Mouse (Mus musculus) MN1 (cell line): Measurements from ENCODE around the gene Cacna1c.

ENCODE experiments used
- DNase-seq: peaks from one replicate; pipeline ENCODE4 v3.0.0-alpha.2; 2016; ENCODE audit warnings: low spot score

Cacna1c gene

DNA sequence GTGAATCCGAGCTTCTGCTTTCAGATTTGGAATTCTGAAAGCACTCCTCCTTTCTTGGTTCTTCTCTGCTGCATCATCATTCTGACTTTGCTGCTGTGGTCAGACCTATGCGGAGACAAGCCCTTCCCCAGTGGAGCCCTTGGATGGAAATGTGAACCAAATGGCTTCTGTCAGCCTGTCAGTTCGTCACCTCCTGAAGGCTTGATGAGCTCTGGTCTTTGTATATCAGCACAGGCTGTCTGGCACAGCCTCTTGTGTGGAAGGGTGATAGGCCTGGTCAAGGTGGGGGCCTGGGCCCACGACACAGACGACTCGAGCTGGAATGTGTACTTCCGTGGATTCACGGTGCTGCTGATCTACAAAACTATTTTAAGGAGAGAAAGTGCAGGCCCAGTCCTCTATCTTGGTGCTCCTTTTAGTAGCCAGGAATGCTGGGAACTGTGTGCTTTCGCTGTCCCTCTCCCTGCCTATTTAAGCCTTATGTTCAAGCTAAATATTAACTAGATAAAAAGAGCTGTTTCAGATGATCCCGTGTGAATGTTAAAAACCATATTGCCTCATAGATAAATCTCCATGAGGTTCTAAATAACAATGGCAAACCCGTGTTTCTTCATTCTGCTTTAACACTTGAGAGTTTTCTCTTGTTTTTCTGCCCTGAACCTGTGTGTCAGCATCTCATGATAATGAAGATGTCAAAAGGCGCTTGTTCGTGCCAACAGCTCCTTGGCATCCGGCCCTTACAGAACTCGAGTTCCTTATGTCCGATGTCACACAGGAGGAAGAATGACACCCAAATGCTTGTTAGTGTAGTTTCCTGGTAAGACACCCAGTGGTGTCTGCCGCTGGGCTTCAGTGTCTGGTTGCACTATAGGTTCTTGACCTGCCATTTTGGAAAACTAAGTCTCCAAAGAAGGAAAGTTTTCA lies at the start of gene Cacna1c:
Gene Cacna1c (minus strand): TSS at position 37 of the 924 bp plus-strand sequence.
- DNase-seq, result peak; percentile 17

DNA sequence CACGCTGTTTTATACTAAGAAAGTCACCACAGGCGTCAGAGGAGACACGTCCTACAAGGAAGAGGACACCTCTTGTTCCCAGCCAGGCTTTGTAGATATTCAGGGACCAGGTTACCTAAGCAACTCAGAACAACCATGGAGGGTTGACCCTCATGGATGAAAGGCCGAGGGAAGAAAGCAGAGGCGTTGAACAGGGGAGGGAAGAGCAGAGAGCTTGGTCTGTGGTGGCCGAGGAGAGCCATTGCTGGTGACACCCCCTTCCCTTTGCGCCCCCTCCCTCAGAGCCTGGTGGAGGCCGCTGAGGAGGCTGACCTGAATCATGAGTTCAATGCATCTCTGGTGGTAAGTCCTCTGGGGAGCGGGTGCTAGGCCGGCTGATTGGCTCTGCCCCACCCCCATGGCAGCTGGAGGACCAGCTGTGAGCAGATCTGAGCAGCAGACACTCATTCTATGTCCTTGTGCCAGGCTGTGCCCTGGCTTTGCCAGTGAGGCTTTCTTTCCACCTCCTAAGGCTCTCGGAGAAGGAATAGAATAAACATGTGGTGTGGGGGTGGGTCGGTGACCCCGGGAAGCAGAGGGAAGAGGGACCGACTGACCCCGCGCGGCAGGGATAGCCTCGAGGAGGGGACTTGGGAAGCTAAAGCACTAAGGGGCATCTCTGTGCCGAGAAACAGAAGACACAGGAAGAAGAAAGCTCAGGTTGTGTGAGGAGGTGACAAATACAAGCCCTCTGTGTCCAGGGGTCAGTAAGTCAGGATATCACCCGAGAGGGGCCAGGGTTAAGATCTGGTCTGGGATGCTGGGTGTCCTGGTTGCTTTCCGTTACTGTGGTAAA lies 44.9 kb upstream of the Cacna1c start:
- DNase-seq, result peak; percentile 29

DNA sequence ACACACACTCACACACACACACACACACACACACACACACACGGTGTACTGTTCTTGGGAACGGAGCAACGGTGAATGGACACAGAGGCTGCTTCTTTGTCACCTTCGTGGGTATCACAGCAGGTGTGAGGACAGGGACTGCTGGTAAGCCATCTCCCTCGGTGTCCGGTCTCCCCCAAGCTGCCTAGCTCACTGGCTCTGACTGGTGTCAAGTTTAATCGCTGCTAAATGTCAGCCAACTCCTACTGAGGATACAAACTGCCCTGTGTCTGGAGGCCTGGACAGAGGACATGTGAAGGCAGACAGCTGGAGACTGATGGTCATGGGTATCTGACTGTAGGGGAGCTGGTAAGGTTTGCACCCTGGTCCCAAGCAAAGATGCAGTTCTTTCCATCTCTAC lies 44.0 kb upstream of the Cacna1c start:
- no peak for DNase-seq

DNA sequence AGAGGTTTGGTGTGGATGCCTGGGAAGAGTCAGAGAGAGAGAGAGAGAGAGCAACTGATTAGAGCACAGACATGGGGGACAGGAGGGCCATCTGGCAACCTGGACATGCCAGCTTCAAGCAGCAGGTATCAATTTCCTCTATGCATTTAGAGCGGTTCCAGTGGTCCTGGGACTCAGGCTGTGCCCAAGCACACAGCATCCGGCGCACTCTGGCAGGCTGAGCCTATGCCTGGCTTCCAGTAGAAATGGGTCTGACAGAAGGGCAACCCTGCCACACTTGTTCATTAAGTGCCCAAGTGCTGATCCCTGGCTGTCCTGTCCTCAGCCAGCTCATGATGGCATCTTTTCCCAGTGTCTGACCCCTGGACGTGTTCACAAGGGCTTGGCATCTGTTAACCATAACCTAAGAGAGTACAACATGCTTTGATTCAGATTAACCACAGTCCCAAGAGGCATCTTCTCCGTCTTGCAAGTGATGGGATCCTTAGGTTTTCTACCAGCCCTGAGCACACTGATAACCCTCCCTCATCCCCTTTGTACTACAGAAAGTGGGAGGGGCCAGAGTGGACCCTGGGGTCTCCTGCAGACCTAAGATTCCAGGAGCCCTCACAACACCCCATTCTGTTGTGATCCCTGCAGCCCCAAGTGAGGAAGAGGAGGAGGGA lies 43.3 kb upstream of the Cacna1c start:
- no peak for DNase-seq

DNA sequence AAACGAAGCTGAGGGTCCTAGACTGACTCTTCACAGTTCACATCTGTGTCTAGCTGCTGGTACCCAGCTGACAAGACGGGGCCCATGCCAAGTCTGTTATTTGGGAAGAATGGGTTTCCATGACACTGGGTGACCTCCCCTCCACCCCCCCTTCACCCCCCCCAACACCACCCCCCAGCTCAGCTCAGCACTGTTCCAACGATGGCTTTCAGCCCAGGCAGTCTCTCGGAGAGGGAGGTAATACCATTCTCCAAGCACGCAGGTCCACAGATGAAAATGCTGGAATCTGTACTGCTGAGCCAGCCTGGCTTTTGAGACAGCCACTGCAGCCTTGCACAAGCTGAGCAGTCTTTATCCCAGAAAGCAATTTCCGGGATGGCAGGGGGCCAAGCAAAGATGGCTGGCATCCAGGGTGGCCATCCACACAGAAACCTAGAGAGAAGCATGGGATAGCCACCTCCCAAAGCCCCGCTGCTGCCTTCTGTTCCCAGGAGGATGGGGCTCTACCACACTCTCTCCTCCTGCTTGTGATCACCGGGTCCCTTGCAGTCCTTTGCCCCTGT lies 41.3 kb upstream of the Cacna1c start:
- peak; percentile 79 for DNase-seq

DNA sequence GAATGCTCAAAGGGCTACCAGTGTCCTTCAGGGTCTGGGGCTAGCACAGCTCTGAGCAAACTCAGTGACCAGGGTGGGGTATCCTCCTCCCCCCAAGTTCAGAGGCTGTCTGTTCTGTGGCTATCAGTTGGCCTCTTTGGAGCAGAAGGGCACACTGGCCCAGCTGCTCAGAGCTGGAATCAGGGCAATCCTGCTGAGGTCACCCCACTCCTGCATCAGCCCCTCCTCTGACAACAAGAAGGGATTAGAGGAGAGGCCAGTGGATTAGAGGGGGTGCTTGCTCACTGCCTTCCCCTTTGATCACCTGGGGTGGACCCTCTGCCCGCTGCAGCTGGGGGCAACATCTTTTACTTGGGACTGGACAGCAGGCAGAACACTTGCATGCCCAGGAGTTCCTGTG lies 40.0 kb upstream of the Cacna1c start, which contains the start of gene Cacna2d4:
Gene Cacna2d4 (plus strand): TSS at position 286 of the 400 bp plus-strand sequence.
- DNase-seq, result no peak

DNA sequence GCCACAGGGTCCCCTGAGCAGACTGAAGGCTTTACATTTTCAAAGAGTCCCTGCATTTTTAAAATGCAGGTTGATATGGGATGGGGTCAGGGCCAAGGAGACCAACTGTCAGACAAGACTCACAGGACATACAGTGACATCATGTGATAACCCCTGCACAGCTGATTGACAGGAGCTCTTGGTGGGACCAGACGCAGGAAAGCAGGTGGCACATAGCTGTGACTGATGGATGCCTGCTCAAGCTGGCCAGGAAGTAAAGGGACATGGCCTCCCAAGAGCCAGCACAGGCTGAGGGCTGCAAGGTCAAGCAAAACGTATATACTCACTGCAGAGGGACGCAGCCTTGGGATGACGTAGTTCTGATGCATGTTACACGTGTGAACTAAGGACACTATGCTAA lies 39.2 kb upstream of the Cacna1c start:
- no peak for DNase-seq

DNA sequence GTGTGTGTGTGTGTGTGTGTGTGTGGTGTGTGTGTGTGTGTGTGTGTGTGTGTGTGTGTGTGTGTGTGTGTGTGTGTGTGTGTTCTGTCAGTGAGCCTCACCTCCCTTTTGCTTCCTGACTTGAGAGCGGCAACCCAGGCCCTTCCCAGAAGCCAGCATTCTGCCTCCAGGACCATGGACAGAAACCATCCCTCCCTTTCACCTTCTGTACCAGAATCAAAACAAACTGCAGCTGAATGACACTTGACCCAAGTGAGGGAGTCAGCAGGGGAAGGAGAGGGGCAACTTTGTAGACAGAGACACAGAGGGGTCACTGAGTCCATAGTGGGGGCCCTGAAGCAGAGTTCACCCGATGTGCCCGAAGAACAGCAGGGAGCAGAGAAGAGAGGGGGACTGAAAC lies 36.8 kb upstream of the Cacna1c start:
- no peak for DNase-seq

DNA sequence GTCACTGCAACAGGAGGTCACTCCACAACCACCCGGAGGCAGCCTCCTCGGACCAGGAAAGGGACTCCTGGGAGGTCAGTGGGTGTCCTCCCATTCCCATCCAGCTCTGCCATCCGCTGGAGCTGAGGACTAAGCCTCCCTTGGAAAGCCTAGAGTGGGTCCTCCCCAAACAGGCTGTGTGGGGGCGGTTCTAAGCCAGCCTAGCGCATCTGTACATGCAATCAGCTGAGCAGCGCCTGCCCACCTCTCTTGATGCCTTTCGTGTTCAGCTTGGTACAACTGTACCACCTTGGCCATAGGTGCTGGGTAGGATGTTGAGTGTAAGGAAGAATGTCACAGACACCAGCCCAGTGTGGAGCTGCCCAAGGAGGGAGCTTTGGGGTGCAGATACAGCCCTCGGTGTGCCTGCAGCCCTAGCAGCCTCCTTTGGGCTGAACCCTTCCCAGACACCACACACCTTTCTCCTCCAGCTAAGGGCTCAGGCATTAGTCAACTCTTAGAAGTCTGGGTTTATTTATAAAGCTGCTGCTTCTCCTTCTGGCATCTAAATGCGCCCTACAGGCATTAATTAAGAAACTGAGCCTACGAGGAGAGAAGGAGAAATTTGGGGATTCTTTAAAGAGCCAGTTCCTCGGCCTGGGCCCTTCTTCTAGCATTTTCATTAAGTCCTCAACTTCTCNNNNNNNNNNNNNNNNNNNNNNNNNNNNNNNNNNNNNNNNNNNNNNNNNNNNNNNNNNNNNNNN lies 32.8 kb upstream of the Cacna1c start:
- no peak for DNase-seq

DNA sequence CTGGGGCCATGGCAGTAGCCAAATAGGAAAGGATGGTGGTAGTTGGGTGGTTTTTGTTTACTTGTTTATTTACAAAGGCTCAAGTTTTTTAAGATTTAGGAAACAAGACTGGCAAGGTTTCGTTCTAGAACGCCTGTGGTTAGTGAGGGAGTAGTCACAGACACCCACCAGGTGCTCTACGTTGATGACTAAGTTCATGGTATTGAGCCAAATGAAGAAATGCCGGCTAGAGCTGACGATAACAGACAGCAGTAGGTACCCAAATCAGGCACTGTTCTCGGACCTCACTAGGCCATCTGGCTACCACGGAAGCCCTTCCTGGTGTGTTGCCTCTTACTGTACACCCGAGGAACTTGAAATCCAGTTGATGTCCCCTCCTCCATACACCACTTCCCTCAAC lies 30.8 kb upstream of the Cacna1c start:
- no peak for DNase-seq

DNA sequence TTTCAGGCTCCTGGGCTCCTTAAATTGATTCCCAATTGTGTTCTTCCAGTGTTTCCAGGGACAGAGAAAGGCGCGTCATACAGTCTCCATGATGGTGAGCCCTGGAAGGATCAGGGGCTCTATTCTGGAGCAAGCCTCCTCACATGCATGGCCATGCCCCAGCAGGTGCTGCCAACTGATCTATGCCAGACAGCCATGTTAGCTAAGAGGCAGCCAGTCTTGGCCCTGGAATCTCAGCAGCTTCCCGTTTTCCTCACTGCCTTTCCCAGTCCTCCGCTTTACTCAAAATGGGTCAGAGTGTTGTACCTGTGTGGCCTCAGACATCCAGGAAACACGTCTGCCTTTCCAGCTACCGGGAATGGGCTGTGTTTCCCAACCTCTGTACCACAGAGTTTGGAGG lies 29.5 kb upstream of the Cacna1c start:
- no peak for DNase-seq

DNA sequence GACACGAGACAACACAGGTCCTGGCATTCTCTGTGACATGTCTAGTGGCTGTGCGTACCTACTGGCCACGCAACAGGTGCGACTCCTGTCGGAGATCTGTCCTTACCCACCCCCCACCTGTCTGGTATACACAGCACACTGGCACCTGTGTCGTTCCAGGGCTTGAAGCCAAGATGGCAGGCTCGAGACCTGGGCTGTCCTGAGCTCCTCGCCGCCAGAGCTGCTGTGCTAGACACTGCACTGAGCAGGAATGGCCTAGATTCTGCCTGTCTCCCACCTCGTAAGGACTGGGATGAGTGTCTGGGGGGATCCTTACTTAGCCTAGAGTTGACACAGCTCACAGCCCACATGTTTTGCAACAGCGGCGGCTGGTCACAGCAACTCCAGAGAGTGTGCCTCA lies 29.0 kb upstream of the Cacna1c start:
- no peak for DNase-seq

DNA sequence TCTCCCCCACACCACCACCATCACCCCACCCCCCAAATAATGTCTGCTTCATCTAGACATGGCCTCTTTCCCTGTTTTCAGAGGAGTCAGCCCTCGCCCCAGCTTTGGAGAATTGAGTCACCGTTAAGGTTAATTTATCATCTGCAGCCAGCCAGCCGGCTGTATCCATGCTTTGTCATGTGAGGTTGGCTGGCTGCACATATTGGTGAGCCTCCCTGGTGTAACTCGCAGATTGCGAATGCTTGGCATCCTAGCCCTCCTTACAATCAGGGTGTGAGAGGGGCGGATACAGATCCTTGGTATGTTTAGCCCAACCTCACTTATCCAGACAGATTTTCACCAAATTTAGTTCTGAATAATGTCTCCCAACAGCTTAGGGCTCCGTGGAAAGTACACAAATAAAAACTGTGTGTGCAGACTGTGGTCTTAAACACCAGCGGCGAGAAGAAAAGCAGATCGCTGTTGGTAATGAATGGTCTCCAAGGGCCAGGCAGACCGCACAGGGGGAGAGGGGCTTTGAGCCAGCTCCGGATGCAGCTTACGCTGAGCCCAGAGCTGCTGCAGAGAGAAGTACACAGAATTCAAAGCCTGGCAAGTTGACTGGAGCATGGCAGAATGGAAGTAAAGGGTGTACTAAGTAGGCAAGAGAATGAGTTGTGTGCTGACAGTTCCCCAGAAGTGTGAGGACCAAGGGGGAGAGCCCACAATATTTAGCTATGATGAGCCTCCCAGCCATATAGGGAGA lies 28.4 kb upstream of the Cacna1c start:
- no peak for DNase-seq

DNA sequence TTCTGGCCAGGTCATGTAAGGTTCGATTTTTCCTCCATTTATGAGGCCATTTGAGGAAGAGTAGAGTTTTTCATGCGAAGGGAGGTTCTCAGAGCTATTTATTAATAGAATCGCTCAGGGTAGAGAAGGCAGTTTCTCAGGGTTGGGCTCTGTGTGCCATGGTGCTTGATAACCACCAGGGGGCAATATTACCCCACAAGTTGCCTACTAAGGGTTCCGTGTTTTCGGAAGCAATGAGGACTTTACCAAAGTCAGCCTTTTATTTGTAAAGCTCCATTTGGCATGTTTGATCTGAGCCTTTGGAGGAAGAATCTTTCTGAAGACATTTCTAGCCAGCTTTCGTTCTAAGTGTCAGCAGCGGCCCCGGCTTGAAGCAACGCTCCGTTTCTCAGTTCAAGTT lies 24.1 kb upstream of the Cacna1c start:
- peak; percentile 63 for DNase-seq

DNA sequence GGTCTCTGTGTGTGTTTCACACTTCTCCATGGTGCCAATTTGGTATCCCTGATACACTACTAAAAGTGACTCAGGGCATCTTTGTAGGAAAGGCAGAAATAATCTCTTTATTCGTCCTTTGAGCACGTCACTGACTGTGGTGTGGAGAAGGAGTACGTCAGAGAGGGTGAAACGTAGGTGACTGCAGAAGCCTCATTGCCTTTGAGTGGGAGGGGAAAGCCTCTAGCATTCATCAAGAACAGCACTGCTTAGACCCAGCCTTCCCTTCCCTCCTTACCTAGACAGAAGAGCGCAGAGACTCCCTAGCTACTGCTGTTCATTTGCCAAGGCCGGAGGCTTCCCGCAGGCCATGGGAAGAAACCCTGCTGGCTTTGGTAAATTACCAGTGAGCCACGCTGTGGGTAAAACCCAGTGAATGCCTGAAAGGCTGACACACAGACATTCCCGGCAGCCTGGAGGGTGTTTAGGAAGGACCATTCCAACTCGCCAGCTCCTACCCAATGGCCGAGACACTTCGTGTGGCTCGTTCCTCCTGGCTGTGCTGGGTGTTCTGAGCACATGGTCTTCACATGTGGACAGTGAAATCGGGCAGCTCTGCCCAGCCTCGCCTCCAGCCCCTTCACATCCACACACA lies 23.1 kb upstream of the Cacna1c start:
- no peak for DNase-seq

DNA sequence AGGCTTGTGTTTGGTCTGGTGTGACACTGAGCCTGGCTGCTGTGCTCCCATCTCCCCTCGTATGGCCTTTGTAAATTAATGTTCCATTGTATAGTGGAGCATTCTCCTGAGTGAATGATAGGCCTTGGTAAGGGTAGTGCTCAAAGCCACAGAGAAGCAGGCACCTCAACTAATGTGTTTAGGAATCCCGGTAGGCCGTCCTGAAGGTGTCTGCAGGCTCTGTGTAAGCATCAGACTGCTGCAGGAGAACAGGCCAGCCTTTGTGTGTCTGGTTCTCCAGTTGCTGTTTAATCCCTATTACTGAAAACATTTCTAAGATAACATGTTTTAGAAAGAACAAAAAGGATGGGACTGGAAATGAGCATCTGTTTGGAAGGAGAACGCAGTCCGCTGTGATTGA lies 22.4 kb upstream of the Cacna1c start:
- peak; percentile 37 for DNase-seq

DNA sequence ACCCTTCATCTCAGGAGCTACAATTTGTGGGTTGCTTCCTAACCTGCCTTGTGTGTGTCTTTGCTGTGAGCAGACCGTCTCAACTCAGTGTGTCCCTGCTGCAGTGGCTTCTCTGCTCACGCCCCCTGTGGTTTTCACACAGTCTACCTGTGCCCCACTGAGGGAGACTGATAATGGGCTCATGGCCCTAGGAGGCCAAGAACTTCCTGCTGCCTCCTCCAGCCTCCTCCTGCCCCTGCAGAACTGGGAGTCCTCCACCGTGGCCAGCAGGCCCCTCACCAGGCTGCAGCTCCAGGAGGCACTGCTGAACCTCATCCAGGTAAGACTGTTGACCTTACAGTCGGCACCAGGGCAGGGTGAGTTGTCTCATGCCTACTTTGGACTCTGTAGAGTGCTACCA lies 21.4 kb upstream of the Cacna1c start:
- no peak for DNase-seq

DNA sequence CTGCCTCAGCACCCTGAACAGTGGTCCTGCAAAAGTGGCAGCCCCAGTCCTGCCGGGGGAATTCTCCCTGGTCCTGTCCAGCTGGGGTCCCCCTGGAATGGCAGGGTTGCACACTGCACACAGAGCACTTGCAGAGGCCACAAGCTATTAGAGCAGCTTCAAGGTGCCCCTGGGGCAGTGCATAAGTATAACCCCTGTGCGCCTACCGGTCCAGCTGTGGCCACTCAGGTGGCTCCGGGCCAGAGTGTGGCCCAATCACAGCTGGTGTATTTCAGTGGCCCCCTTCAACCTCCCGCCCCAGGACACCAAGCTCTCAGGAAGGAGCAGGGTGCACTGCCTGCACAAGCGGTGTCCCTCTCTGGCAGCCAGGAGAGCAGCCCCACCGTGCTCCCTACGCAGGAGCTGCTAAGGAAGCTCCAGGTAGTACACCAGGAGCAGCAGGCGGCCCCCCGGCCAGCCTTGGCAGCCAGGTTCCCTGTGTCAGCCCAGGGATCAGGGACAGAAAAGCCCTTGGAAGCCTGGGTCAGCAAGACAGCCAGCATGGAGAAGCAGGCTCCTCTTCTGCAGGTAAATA lies 18.9 kb upstream of the Cacna1c start:
- DNase-seq, result no peak

DNA sequence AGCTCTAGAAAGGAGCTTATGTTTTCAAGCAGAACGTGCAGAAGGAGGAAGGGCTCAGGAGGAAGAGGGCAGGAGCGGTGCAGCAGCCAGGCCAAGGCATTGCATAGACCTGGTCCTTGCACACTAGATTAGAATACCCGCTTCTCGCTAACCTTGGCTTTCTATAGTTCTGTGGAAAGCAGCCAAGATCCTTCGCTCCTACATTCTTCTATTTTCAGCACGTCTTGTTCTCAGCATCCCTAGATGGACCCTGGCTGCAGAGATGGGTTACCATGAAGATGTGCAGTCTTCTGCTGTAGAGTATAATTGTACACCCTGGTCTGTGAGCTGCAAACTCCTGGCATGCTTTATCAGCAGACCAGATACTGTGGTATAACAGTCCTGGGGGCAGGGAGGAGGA lies 18.0 kb upstream of the Cacna1c start:
- DNase-seq, result no peak

DNA sequence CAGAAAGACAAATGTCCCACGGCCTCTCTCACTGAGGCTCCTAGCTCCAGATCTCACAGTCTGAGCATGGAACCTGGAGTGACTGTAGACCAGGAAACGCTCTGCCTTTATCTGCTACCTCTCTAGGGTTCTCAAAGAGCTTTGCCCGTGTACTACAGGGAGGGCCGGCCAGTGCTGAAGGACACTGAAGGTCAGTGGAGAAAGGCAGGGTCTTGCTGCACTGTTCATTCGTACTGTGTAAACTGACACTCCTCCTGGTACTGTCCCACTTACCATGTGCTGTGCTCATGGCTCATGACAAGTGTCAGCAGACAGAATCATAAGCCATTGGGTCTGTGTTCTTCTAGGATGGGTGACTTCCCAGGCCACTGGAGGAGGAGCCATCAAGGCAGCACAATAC lies 17.2 kb upstream of the Cacna1c start:
- no peak for DNase-seq
